Mouse (Mus musculus) urinary bladder, adult 2 months (tissue): ENCODE data around the gene Alms1. TPM values are rescaled to one million over a fixed set of nuclear protein-coding genes. Genes with fewer than 3 reads are reported as not detected.
"Not testable (repeated sequence)": the region's sequence is repeated elsewhere in the genome, so short reads cannot be mapped to it uniquely, and the experiment has no call there.

Experiments used
- DNase-seq: peaks from one replicate; pipeline ENCODE4 v3.0.0; 2022; ENCODE audit warnings: low spot score
- polyA plus RNA-seq: library from polyadenylated mRNA; depleted of rRNA; stranded (reverse); fragments of >200 nt; gene quantifications from 2 replicates; pipeline ENCODE4 v1.2.3, GENCODE M21; 2012; rRNA removed

The Alms1 gene
- polyA plus RNA-seq = 2.5 and 3.3 TPM in 2 replicates

DNA sequence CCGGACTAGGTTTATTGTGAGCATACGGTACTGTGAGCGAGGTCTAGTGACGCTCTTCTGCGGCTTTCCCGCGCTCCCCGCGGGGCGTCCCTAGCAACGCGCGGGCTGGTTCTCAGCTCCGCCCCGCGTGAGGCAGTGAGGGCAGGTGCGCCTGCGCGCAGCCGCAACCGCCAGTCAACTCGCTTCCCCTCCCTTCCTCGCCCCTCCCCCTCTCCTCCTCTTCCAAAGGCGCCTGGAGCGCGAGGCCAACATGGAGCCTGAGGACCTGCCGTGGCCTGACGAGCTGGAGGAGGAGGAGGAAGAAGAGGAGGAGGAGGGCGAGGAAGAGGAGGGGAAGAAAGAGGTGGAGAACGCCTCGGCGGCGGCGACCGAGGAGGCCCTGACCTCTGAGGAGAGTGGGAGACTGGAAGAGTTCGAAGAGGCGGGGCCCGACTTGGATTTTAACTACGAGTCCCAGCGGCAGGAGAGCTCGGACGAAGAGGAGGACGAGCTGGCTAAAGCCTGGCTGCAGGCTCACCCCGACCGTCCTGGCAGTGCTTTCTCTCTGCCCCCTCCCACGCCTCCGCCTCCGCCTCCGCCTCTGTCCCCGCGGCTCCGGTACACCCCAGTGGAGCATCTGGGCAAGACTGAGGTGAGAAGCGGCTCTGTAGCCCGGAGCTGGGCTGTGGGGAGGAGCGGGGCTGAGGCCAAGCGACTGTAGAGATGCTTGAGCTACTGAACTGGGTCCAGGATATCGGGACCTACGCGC, at the start of gene Alms1:
Gene Alms1 (plus strand): TSS at position 136 of the 748 bp plus-strand sequence.
- DNase-seq = peak; percentile 80

DNA sequence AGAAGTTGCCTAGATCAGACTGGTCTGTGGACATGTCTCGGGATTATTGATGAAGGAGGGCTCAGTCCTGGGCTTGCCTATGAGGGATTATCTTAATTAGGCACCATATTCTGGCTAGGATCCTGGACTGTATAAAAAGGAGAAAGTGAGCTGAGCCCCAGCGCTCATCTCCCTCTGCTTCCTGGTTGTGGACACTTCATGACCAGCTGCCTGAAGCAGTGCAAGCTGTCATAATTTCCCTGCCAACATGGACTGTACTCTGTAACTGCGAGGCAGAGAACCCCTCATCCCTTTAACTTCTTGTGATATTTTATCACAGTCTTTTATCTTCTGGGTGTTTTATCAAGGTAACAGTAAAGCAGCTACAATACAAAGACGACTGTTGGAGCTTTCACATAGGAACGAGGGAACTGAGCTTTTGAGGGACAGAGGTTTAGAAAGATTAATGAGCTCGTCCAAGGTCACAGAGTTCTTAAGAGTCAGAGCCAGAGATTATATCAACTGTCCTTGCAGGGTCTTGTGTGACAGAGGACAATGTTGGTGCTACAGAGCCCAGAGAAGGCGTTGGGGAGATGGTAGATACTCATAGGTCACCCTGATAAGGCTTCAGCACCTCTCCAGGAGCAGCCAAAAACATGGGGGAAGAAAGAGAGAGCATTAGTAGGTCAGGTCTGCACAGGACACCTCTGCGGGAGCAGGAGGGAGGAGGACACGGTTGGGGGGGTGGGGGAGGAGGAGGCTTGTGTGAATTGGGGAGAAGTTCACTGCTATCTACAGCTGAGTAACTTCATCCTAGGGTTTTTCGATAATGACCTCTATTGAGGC, 43.8 kb upstream of the Alms1 start:
- DNase-seq = no peak

GRCm38 (mm10) chr6:85544251-85544881, 43.0 kb upstream of the Alms1 start:
- no peak for DNase-seq

GRCm38 (mm10) chr6:85547642-85548041, 39.7 kb upstream of the Alms1 start:
- DNase-seq = no peak

DNA sequence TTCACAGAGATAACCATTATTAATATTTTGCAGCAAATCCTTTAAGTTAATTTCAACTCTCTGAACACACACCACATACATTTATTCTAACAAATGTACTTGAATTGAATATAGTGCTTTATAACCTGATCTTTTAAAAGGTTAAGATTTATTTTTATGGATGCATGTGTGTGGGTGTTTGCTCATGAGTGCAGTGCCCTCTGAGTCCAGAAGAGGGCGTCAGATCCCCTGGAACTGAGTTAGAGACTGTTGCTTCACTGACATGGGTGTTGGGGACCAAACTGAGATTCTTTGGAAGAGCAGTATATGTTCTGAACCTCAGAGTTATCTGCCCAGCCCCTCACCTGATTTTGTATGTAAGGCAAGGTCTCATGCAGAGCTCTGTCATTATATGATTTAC, 25.0 kb upstream of the Alms1 start:
- no peak for DNase-seq

DNA sequence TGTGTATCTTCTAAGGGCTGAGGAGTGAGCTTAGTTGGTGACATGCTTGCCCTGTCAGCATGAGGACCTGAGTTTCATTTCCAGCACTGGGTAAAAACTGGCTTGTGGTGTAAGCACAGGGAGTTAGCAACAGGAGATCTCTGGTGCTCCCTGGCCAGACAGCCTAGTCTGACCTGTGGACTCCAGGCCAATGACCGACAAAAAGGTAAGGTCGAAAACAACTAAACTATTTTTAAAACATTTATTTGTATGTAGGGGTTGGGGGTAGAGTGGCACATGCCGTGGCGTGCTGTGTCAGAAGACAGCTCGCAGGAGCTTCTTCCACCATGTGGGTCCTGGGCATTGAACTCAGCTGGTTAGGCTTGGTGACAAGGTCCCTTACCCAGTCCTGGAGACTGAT, 14.5 kb upstream of the Alms1 start:
- no peak for DNase-seq

DNA sequence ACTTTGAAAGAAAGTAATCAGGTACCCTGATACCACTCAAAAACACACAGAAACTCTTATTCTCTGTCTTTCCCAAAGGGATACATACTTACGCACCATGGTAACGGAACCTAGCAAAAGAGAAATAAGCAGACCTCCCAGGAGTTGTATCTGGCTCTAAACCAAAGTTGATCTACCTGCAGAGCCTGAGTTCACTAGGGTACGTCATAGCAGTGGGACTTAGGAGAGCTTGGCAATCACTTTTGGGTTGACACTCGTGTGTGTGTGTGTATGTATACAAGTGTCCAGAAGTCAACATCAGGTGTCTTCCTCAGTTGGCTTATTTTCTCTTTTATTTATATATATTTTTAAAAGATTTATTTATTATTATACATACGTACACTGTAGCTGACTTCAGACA, 5.6 kb upstream of the Alms1 start:
- DNase-seq = no peak

DNA sequence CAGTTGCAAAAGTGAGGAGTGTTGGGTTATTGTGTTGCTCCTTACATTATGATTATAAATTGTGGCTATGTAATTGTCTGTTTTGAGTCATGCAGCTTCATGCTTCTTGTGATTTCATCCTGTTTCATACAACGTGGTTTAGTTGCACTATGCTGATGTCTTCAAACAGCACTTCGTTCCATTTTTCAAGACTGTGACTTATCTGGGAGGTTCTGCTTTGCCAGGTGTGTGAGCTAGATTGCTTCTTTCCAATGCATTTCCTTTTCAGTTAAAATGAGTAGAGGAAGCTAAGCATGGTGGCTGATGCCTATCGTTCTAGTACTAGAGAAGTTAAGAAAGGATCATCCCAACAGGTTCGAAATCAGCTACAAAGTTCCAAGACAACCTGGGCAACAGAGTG, 2.7 kb upstream of the Alms1 start:
- DNase-seq = no peak

- no peak for DNase-seq
Observed at GRCm38 (mm10) chr6:85586805-85587367, 445 bp upstream of the Alms1 start.

GRCm38 (mm10) chr6:85588164-85588563, 833 bp downstream of the Alms1 start:
- no peak for DNase-seq

GRCm38 (mm10) chr6:85588568-85588967, 1.2 kb downstream of the Alms1 start:
- DNase-seq = no peak

GRCm38 (mm10) chr6:85590116-85590515, 2.8 kb downstream of the Alms1 start:
- no peak for DNase-seq

DNA sequence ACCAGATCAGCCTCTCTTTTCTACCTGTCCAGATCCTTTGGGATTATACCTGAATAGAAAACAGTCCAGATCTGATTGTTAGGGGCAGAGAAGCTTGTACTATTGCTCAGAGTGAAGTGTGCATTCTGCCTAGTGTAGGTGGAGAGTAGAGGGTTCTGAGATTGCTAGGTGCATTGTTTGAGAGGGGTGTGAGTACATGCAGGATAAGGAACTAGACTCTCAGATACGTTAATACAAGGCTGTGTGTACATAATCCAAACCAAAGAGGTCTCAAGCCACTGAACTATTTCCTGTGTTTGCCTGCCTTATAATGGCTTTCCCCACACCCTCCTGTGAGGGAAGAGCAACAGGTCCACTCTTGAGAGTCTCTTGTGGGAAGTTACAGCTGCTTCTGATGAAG, 12.0 kb downstream of the Alms1 start:
- no peak for DNase-seq

GRCm38 (mm10) chr6:85610511-85610910, 23.2 kb downstream of the Alms1 start:
- DNase-seq = no peak

GRCm38 (mm10) chr6:85620826-85621225, 33.5 kb downstream of the Alms1 start:
- no peak for DNase-seq

DNA sequence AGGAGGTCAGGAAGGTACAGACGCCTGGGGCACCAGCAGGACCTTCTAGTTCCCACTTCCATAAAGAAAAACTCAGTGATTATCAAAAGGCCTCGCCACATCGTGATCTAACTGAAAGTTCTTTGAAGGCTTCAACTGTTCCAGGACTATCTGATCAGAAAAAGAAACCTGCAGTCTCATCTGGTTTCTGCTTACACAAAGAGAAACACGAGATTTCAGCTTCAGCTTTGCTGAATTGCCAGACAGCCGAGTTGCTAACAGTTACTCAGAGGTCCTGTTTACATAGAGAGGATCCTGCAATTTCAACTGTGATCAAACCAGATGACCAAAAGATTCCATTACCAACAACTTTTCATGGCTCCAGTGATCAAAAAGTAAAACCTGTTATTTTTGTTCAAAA, 34.3 kb downstream of the Alms1 start:
- DNase-seq = no peak

DNA sequence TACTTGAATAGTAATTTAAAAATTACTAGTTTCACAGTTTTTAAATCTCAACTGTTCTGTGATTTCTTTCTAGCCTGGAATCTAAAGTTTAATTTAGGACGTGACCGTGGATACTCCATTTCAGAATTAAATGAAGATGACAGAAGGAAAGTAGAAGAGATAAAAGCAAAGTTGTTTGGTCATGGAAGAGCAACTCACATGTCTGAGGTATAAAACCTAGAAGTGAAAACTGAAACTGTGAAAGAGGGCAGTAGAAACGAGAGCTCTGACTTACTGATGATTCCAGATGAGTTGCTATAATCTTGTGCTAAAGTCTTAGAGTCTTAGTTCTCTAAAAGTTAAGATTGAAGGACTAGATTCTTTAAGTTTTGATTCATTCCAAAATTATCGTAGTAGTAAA, 37.2 kb downstream of the Alms1 start:
- no peak for DNase-seq

- no peak for DNase-seq
Observed at GRCm38 (mm10) chr6:85633165-85633564, 45.8 kb downstream of the Alms1 start.

- no peak for DNase-seq
Observed at GRCm38 (mm10) chr6:85653244-85653643, 65.9 kb downstream of the Alms1 start.

DNA sequence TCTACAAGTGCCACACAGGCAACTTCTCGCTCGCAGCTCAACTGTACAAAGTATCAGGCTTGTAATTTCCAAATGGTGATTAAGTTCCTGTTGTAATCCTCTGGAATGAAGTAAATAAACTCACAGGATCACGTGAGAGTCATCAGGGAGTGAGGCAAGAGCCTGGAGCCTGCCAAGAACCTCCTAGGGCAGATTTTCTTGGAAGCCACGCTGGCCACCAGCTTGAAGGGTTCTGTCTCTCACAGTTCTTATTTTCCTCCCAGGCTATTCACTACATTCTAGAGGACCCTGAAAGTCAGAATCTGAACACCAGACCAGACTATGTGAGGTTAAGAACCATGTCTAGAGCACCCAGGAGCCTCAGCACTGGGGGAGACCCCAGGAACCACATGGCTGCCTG, 114.6 kb downstream of the Alms1 start:
- not testable (repeated sequence) for DNase-seq

GRCm38 (mm10) chr6:85709206-85709605, 121.9 kb downstream of the Alms1 start:
- DNase-seq = not testable (repeated sequence)

DNA sequence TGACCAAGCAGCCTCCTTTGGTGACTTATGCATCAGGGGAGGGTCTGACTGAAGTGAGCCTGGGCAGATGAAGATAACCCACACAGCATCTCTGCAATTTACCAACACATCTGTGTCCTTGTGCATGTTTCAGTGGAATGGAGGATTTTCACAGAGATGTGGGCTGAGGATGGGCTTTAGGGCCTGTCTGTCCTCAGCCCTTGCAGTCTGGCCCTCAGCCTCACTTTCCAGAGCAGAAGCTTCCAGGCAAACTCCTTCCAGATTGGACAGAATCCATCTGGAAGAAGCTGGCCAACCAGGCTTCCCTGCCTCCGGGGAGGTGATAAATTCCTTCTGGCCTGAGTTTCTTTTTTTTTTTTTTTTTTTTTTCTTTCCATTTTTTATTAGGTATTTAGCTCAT, 122.3 kb downstream of the Alms1 start:
- not testable (repeated sequence) for DNase-seq
